Mouse (Mus musculus) stomach, embryonic 15.5 days (tissue): Measurements from ENCODE around the gene Arvcf. TPM values are rescaled to one million over a fixed set of nuclear protein-coding genes. Genes with fewer than 3 reads are reported as not detected.

Source experiments
- ATAC-seq: fragments of 200-750 bp; cut with Nextera tagmentation; 2 replicates; pipeline ENCODE4 v1.8.0; 2017; ENCODE audit warnings: low read depth, moderate number of reproducible peaks, moderate TSS enrichment; ENCODE audit not compliant: insufficient read depth, low FRiP score
- H3K27ac ChIP-seq: fragments of 300-500 bp; sonication (generic); 2 replicates; pipeline ENCODE4 v1.5.1; 2015; ENCODE audit warnings: mild to moderate bottlenecking, inconsistent platforms
- H3K27me3 ChIP-seq: fragments of 300-500 bp; sonication (generic); replicated peaks from 2 replicates; pipeline ENCODE4 v1.6.1; 2015; ENCODE audit warnings: inconsistent platforms
- H3K36me3 ChIP-seq: fragments of 300-500 bp; sonication (generic); 2 replicates; pipeline ENCODE4 v1.6.1; 2015; ENCODE audit warnings: inconsistent platforms
- H3K4me1 ChIP-seq: fragments of 300-500 bp; sonication (generic); 2 replicates; pipeline ENCODE4 v1.6.1; 2015; ENCODE audit warnings: inconsistent platforms
- H3K4me2 ChIP-seq: fragments of 300-500 bp; sonication (generic); 2 replicates; pipeline ENCODE4 v1.6.1; 2015; ENCODE audit warnings: mild to moderate bottlenecking, inconsistent platforms
- H3K4me3 ChIP-seq: fragments of 300-500 bp; sonication (generic); replicated peaks from 2 replicates; pipeline ENCODE4 v1.5.1; 2015; ENCODE audit warnings: inconsistent platforms
- H3K9ac ChIP-seq: fragments of 300-500 bp; sonication (generic); 2 replicates; pipeline ENCODE4 v1.6.1; 2015; ENCODE audit warnings: inconsistent platforms
- H3K9me3 ChIP-seq: fragments of 300-500 bp; sonication (generic); 2 replicates; pipeline ENCODE4 v1.6.1; 2016; ENCODE audit warnings: inconsistent platforms
- WGBS: fragments of 180-500 bp; shearing (Covaris S2); methylation state at CpG from one replicate; pipeline ENCODE4 v1.1.7; 2015; 5-methylcytosine and 5-hydroxymethylcytosine counted together
- polyA plus RNA-seq: library from polyadenylated mRNA; unstranded; fragments of >200 nt; fragmentation: Nextera tagmentation; extraction: Ambion mirVana; gene quantifications from 2 replicates; pipeline ENCODE4 v1.2.1, GENCODE M21; 2015

The Arvcf gene
- polyA plus RNA-seq, 1 experiment from 2014 or later, result 25.3 TPM

- Histone ChIP-seq H3K4me3 (peak within 1 kb of the TSS; percentile 91), H3K4me1 (peaks cover 14% of the 10 kb centered on the region), H3K36me3 (peaks cover 9% of the 10 kb centered on the region; the same call in 1 of the 2 replicates), H3K9ac (peak within 1 kb of the TSS; percentile 91), H3K27me3 (no peaks in the 10 kb centered on the region), H3K4me2 (peak within 1 kb of the TSS; percentile 84), H3K27ac (peak within 1 kb of the TSS; percentile 82), H3K9me3 (no peaks in the 10 kb centered on the region)
- peak; percentile 82 for ATAC-seq
- WGBS, result under 1% methylated on average over 52 of the region's 52 CpGs
Observed at GRCm38 (mm10) chr16:18426215-18426791, 78.3 kb downstream of the Arvcf start, which contains the start of gene Txnrd2. TSS of gene Txnrd2 (plus strand) at chr16:18426384.

- Histone ChIP-seq H3K4me3 (peak within 1 kb of the TSS; percentile 91), H3K27me3 (no peaks in the 10 kb centered on the region), H3K9me3 (no peaks in the 10 kb centered on the region), H3K9ac (peak within 1 kb of the TSS; percentile 91), H3K4me2 (peak within 1 kb of the TSS; percentile 84), H3K27ac (peak within 1 kb of the TSS; percentile 82), H3K4me1 (peaks cover 14% of the 10 kb centered on the region), H3K36me3 (0 out of 2 replicates have a peak, but pooled peaks cover 5% of the 10 kb centered on the region)
- no peak for ATAC-seq
- WGBS, result 53% methylated on average over 5 of the region's 5 CpGs
Observed at GRCm38 (mm10) chr16:18426802-18427280, 78.9 kb downstream of the Arvcf start, which contains the start of gene Comt. TSS of gene Comt (minus strand) at chr16:18426852.

- ATAC-seq, result no peak
- 79% methylated on average over 5 of the region's 5 CpGs for WGBS
- no peaks in the 10 kb centered on the region for H3K27me3 ChIP-seq
- no peak overlapping the region for H3K4me3 ChIP-seq
- H3K9ac ChIP-seq, result no peak overlapping the region
- no peak overlapping the region for H3K4me2 ChIP-seq
- H3K36me3 ChIP-seq, result no peaks in the 10 kb centered on the region
- no peaks in the 10 kb centered on the region for H3K9me3 ChIP-seq
- no peak overlapping the region; the same call in 1 of the 2 replicates for H3K27ac ChIP-seq
- H3K4me1 ChIP-seq, result peaks cover 14% of the 10 kb centered on the region
Observed at GRCm38 (mm10) chr16:18428011-18428515, 80.1 kb downstream of the Arvcf start.

DNA sequence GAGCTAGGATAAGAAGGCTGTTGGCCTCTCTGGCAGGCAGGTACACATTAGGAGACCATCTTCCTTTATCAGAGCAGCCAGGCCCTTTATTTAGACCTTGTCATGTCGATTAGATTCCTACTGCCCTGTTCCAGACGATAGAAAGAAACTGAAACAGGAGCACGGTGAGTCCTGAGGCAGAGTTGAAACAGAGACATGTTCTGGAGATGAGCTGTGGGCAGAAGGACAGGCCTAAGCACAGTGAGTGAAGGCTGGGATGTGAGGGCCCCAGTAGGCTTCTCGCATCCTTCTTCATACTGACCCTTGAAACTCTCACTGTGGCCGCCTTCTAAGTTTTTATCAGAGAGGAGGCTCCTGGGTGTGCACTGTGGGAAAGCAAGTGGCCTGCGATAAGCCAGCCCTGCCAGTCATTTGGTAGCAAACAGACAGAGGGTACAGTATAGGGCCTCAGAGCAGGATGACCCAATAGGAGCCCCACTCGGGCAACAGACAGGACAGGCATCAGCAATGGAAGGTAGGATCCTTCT lies 80.6 kb downstream of the Arvcf start:
- Histone ChIP-seq H3K4me3 (no peak overlapping the region), H3K9me3 (no peaks in the 10 kb centered on the region), H3K36me3 (no peaks in the 10 kb centered on the region), H3K27ac (peak overlapping the region; percentile 1; the same call in 1 of the 2 replicates), H3K4me2 (no peak overlapping the region), H3K27me3 (no peaks in the 10 kb centered on the region), H3K4me1 (peaks cover 14% of the 10 kb centered on the region), H3K9ac (no peak overlapping the region)
- peak; percentile 88 for ATAC-seq
- WGBS, result 81% methylated on average over 7 of the region's 7 CpGs

- WGBS, result 79% methylated on average over 8 of the region's 8 CpGs
- no peak overlapping the region for H3K27ac ChIP-seq
- no peak overlapping the region for H3K9ac ChIP-seq
- peaks cover 2% of the 10 kb centered on the region; the same call in 1 of the 2 replicates for H3K36me3 ChIP-seq
- no peak for ATAC-seq
- H3K4me2 ChIP-seq, result no peak overlapping the region
- no peaks in the 10 kb centered on the region for H3K9me3 ChIP-seq
- H3K4me3 ChIP-seq, result peak overlapping the region; percentile 9; the same call in 1 of the 2 replicates
- no peaks in the 10 kb centered on the region for H3K27me3 ChIP-seq
- peaks cover 7% of the 10 kb centered on the region for H3K4me1 ChIP-seq
Observed at GRCm38 (mm10) chr16:18429641-18430040, 81.7 kb downstream of the Arvcf start.

DNA sequence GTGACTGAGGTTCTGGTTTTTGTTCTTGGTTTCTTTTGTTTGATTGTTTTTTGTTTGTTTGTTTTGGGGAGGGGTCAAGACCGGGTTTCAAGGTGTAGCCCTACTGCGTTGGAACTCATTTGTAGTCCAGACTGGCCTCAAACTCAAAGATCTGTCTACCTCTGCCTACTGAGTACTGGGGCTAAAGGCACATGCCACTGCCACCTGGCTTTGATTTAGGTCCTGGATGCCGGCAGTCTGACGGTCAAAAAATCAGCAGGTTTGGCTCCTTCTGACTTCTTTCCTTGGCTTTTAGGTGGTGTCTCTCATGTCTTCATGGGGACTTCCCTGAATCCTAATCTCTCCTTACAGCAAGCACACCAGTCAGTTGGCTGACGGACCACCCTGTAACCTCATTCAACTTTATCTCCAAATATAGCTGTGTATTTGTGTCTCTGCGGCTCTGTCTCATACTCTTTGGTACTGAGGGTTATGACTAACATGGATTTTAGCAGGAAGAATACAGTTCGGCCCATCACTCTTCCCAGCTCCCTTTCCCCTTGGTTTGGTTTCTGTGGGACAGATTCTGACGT lies 82.7 kb downstream of the Arvcf start:
- Histone ChIP-seq H3K27ac (no peak overlapping the region), H3K9me3 (no peaks in the 10 kb centered on the region), H3K9ac (no peak overlapping the region), H3K36me3 (peaks cover 5% of the 10 kb centered on the region; the same call in 1 of the 2 replicates), H3K27me3 (no peaks in the 10 kb centered on the region), H3K4me1 (no peaks in the 10 kb centered on the region; the same call in 1 of the 2 replicates), H3K4me3 (no peak overlapping the region), H3K4me2 (no peak overlapping the region)
- no peak for ATAC-seq
- 72% methylated on average over 8 of the region's 8 CpGs for WGBS

- no peak overlapping the region for H3K27ac ChIP-seq
- no peak overlapping the region for H3K4me2 ChIP-seq
- H3K4me1 ChIP-seq, result no peaks in the 10 kb centered on the region; the same call in 1 of the 2 replicates
- no peaks in the 10 kb centered on the region for H3K27me3 ChIP-seq
- H3K9me3 ChIP-seq, result no peaks in the 10 kb centered on the region
- no peak for ATAC-seq
- 86% methylated on average over 5 of the region's 5 CpGs for WGBS
- no peak overlapping the region for H3K4me3 ChIP-seq
- H3K36me3 ChIP-seq, result peaks cover 12% of the 10 kb centered on the region
- H3K9ac ChIP-seq, result no peak overlapping the region
Observed at GRCm38 (mm10) chr16:18433341-18433920, 85.4 kb downstream of the Arvcf start.

DNA sequence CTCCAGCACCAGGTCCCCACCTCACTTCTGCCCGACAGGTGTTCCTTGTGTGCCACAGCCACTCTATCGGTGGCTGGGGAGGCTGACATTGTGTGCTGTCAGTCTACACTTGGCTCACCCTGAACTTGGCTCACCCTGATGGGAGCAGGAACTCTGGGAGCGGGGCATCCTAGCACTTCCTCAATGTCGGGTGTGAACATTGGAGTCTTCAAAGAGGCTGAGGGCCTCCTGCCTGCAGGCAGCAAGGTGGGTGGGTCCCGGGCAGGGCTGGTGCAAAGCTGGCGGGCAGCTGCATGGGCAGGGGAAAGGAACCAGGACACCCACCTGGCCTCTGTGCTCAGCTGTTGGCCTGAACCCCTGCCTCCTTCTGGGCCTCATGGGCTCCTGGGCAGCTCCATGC lies 88.1 kb downstream of the Arvcf start:
- ATAC-seq, result no peak

GRCm38 (mm10) chr16:18443385-18443841 lies 95.4 kb downstream of the Arvcf start:
- peak; percentile 75 for ATAC-seq
- 21% methylated on average over 8 of the region's 8 CpGs for WGBS
- Histone ChIP-seq H3K9ac (no peak overlapping the region), H3K27ac (no peak overlapping the region), H3K36me3 (no peaks in the 10 kb centered on the region), H3K4me3 (no peak overlapping the region), H3K4me2 (no peak overlapping the region), H3K9me3 (no peaks in the 10 kb centered on the region), H3K27me3 (no peaks in the 10 kb centered on the region), H3K4me1 (0 out of 2 replicates have a peak, but pooled peaks cover 4% of the 10 kb centered on the region)

More for the DNA sequence above, 88.1 kb downstream of the Arvcf start:
- H3K4me1 ChIP-seq, result no peaks in the 10 kb centered on the region
- peaks cover 12% of the 10 kb centered on the region for H3K36me3 ChIP-seq
- H3K9me3 ChIP-seq, result no peaks in the 10 kb centered on the region
- no peak overlapping the region for H3K9ac ChIP-seq
- H3K27me3 ChIP-seq, result no peaks in the 10 kb centered on the region
- H3K4me2 ChIP-seq, result no peak overlapping the region
- no peak overlapping the region for H3K27ac ChIP-seq
- WGBS, result 81% methylated on average over 6 of the region's 6 CpGs
- H3K4me3 ChIP-seq, result no peak overlapping the region

GRCm38 (mm10) chr16:18447243-18447642 lies 99.3 kb downstream of the Arvcf start:
- no peak overlapping the region for H3K4me3 ChIP-seq
- no peak overlapping the region for H3K9ac ChIP-seq
- H3K27me3 ChIP-seq, result no peaks in the 10 kb centered on the region
- no peaks in the 10 kb centered on the region for H3K9me3 ChIP-seq
- 0 out of 2 replicates have a peak, but pooled peaks cover 8% of the 10 kb centered on the region for H3K4me1 ChIP-seq
- H3K27ac ChIP-seq, result no peak overlapping the region
- H3K4me2 ChIP-seq, result no peak overlapping the region
- ATAC-seq, result no peak
- H3K36me3 ChIP-seq, result peaks cover 4% of the 10 kb centered on the region; the same call in 1 of the 2 replicates

DNA sequence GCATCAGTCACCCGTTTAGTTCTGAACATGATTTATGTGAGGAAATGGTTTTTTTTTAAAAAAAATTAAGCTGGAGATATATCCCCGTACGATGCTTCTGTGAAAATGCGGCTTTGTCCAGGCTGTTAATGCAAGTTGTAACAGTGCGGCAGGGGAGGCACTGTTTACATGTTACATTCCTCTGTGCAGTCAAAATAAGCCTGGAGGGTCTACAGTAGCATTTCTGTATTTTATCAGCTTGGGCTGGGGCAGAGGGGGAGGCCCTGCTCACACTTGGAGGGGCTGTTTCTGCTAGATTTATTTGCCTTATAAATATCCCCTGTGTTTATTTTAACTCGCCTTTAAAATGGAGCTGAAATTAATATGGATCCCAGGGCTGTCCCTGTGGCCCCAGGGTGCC lies 100.1 kb downstream of the Arvcf start:
- H3K4me2 ChIP-seq, result no peak overlapping the region
- H3K9ac ChIP-seq, result no peak overlapping the region
- H3K4me1 ChIP-seq, result 0 out of 2 replicates have a peak, but pooled peaks cover 8% of the 10 kb centered on the region
- H3K4me3 ChIP-seq, result no peak overlapping the region
- peaks cover 4% of the 10 kb centered on the region; the same call in 1 of the 2 replicates for H3K36me3 ChIP-seq
- ATAC-seq, result no peak
- H3K27me3 ChIP-seq, result no peaks in the 10 kb centered on the region
- H3K27ac ChIP-seq, result no peak overlapping the region
- no peaks in the 10 kb centered on the region for H3K9me3 ChIP-seq
- 30% methylated on average over 6 of the region's 6 CpGs for WGBS
